Comparison of ENCODE assay signal across 8 mouse cellular contexts in the genomic region with DNA sequence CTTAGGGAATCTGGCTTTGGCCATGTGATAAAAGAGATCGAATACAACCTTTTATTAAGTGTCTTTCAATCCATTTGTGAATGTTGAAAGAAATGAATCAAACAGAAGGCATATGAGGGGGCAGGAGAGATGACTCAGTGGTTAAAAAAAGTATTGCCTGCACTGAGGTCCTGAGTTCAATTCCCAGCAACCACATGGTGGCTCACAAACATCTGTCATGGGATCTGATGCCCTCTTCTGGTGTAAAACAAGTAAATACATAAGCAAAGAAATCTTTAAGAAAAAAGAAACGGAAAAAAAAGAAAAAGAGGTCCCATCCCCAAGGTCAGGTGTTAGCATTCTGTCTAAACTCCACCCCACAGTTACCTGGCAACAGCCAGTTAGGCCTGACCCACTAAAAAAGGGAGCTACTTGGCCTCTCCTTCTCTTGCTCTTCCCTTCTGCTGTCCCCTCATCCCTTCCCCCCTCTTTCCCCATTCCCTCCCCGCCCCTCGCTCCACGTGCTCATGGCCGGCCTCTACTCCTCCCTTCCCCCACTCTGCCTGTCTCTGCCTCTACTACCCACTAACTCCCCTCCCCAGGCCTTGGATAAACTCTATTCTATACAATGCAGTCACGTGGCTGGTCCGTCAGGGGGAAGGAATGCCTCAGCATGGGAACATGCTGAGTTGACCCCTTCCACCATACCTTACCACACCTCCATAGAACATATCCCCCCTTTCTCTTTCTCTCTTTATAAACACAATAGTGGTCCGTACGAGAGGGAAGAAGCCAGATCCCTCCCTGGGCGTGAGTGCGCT. TPM values are rescaled to one million over a fixed set of nuclear protein-coding genes. Genes with fewer than 3 reads are reported as not detected.
DNase-seq lines count a peak whose midpoint lies in the region; ATAC-seq and TF ChIP-seq lines count a peak whose summit lies in the region.

No protein-coding gene starts in this region.

- no peak for TF ChIP-seq CTCF in E14TG2a.4 (conservative IDR thresholded peaks at IDR 0.05; ENCODE audit: low read length)

- 48% methylated on average over 11 of the region's 12 CpGs for WGBS in limb, embryonic 13.5 days

- no peak overlapping the region for H3K9ac ChIP-seq in limb, embryonic 13.5 days

- no peak overlapping the region for H3K4me2 ChIP-seq in limb, embryonic 13.5 days (replicated peaks)

- peak overlapping the region; percentile 88 for H3K27ac ChIP-seq in brown adipose tissue, adult 24 weeks (replicated peaks; ENCODE audit: low read depth, low read length)
- peak overlapping the region; percentile 58 for H3K27ac ChIP-seq in limb, embryonic 13.5 days

- H3K4me3 ChIP-seq in E14TG2a.4 (replicated peaks; ENCODE audit: low read length) = peak overlapping the region; percentile 39
- H3K4me3 ChIP-seq in brown adipose tissue, adult 24 weeks (ENCODE audit: insufficient read depth, low read depth, low read length) = no peak overlapping the region
- no peak overlapping the region for H3K4me3 ChIP-seq in limb, embryonic 13.5 days

- H3K36me3 ChIP-seq in E14TG2a.4 (ENCODE audit: insufficient read depth, low read length) = peaks cover 26% of the 10 kb centered on the region
- H3K36me3 ChIP-seq in limb, embryonic 13.5 days = 0 out of 2 replicates have a peak, but pooled peaks cover 3% of the 10 kb centered on the region

- H3K4me1 ChIP-seq in E14TG2a.4 (replicated peaks; ENCODE audit: low read depth, low read length) = peaks cover 97% of the 10 kb centered on the region
- H3K4me1 ChIP-seq in brown adipose tissue, adult 24 weeks (ENCODE audit: control insufficient read depth, insufficient read depth, insufficient read length, low read length) = peaks cover 79% of the 10 kb centered on the region
- peaks cover 62% of the 10 kb centered on the region for H3K4me1 ChIP-seq in limb, embryonic 13.5 days

- DNase-seq in kidney, adult 9 months = peak; percentile 20
- DNase-seq in kidney, adult 8-10 months = no peak
- no peak for DNase-seq in thymus, postnatal 4 days

- no peaks in the 10 kb centered on the region for H3K9me3 ChIP-seq in E14TG2a.4 (ENCODE audit: low read length)
- H3K9me3 ChIP-seq in limb, embryonic 13.5 days = no peaks in the 10 kb centered on the region

- no peak for ATAC-seq in limb, embryonic 13.5 days (ENCODE audit: low FRiP score, low read depth)
- ATAC-seq in megakaryocyte progenitor cell, adult 5-6 weeks (replicated peaks; ENCODE audit: poor library complexity) = no peak
- no peak for ATAC-seq in megakaryocyte-erythroid progenitor cell, adult 5-6 weeks (replicated peaks; ENCODE audit: low FRiP score, low TSS enrichment, poor library complexity, severe bottlenecking)

- H3K27me3 ChIP-seq in E14TG2a.4 (ENCODE audit: insufficient read depth, low read length) = no peaks in the 10 kb centered on the region
- no peaks in the 10 kb centered on the region for H3K27me3 ChIP-seq in limb, embryonic 13.5 days

RNA-seq across cellular contexts. Expression of a gene that starts 3.5 kb away (rescaled TPM):
- not detected in 2 replicates for polyA plus RNA-seq in brown adipose tissue, adult 24 weeks (2012; ENCODE audit: insufficient read depth, insufficient read length, missing spikeins)
- polyA plus RNA-seq in limb, embryonic 13.5 days (2015; fragmentation: Nextera tagmentation; extraction: Ambion mirVana) = 0.14 TPM in 1 of 2 replicates, not detected in the other
- total RNA-seq in megakaryocyte progenitor cell, adult 5-6 weeks (2015) = not detected in 2 replicates
- not detected in 2 replicates for total RNA-seq in megakaryocyte progenitor cell, adult 5-6 weeks (2017)
- total RNA-seq in megakaryocyte-erythroid progenitor cell, adult 5-6 weeks (2014; fragmentation: Nextera tagmentation) = not detected in 2 replicates
- total RNA-seq in megakaryocyte-erythroid progenitor cell, adult 5-6 weeks (2017) = 0.15 TPM in 1 of 2 replicates, not detected in the other

RNA-seq across cellular contexts. Expression of a gene that starts 25.6 kb away (rescaled TPM):
- polyA plus RNA-seq in brown adipose tissue, adult 24 weeks (2012; ENCODE audit: insufficient read depth, insufficient read length, missing spikeins) = 13.6 and 24.0 TPM in 2 replicates
- 20.1 and 20.9 TPM in 2 replicates for polyA plus RNA-seq in limb, embryonic 13.5 days (2015; fragmentation: Nextera tagmentation; extraction: Ambion mirVana)
- 37.6 and 46.3 TPM in 2 replicates for total RNA-seq in megakaryocyte progenitor cell, adult 5-6 weeks (2015)
- 16.9 and 24.3 TPM in 2 replicates for total RNA-seq in megakaryocyte progenitor cell, adult 5-6 weeks (2017)
- 36.6 and 56.3 TPM in 2 replicates for total RNA-seq in megakaryocyte-erythroid progenitor cell, adult 5-6 weeks (2014; fragmentation: Nextera tagmentation)
- total RNA-seq in megakaryocyte-erythroid progenitor cell, adult 5-6 weeks (2017) = 14.7 and 17.3 TPM in 2 replicates
